Mouse (Mus musculus) forebrain, postnatal 0 days (tissue): Measurements from ENCODE around the gene Mrpl24. TPM values are rescaled to one million over a fixed set of nuclear protein-coding genes. Genes with fewer than 3 reads are reported as not detected.
A peak's percentile ranks its signal among the peaks of the same experiment; 100 is the strongest.

Experiments used
- ATAC-seq: fragments of 200-750 bp; cut with Nextera tagmentation; 2 replicates; pipeline ENCODE4 v1.8.0; 2017; ENCODE audit warnings: mild to moderate bottlenecking, moderate library complexity
- DNase-seq: peaks from one replicate; pipeline ENCODE4 v3.0.0-alpha.2; 2015
- H3K27ac ChIP-seq: fragments of 300-500 bp; sonication (generic); 2 replicates; pipeline ENCODE4 v1.5.1; 2014; ENCODE audit warnings: low read depth, mild to moderate bottlenecking, antibody characterized with exemption, low read length, moderate library complexity, mixed read lengths
- H3K27me3 ChIP-seq: fragments of 300-500 bp; sonication (generic); 2 replicates; pipeline ENCODE4 v1.6.1; 2014; ENCODE audit warnings: mild to moderate bottlenecking, low read length, mixed read lengths; ENCODE audit not compliant: insufficient read depth
- H3K36me3 ChIP-seq: fragments of 300-500 bp; sonication (generic); 2 replicates; pipeline ENCODE4 v1.6.1; 2014; ENCODE audit warnings: mild to moderate bottlenecking, moderate library complexity; ENCODE audit not compliant: insufficient read depth
- H3K4me1 ChIP-seq: fragments of 300-500 bp; sonication (generic); 2 replicates; pipeline ENCODE4 v1.6.1; 2014; ENCODE audit warnings: antibody characterized with exemption; ENCODE audit not compliant: insufficient read depth
- H3K4me2 ChIP-seq: fragments of 300-500 bp; sonication (generic); 2 replicates; pipeline ENCODE4 v1.6.1; 2014; ENCODE audit warnings: low read depth, mild to moderate bottlenecking, moderate library complexity
- H3K4me3 ChIP-seq: fragments of 300-500 bp; sonication (generic); 2 replicates; pipeline ENCODE4 v1.5.1; 2014; ENCODE audit warnings: low read depth, low read length, mixed read lengths
- H3K9ac ChIP-seq: fragments of 300-500 bp; sonication (generic); 2 replicates; pipeline ENCODE4 v1.6.1; 2014; ENCODE audit warnings: mild to moderate bottlenecking
- H3K9me3 ChIP-seq: fragments of 300-500 bp; sonication (generic); 2 replicates; pipeline ENCODE4 v1.6.1; 2016; ENCODE audit warnings: low read length
- CTCF ChIP-seq: sonication (generic); IDR thresholded peaks from 2 replicates; pipeline ENCODE4 v1.5.1; 2016; ENCODE audit warnings: antibody characterized with exemption, control low read depth, low read depth
- WGBS: fragments of 180-500 bp; shearing (Covaris S2); extraction: QIAGEN DNeasy Blood & Tissue Kit; methylation state at CpG from one replicate; pipeline ENCODE4 v1.1.7; 2014; 5-methylcytosine and 5-hydroxymethylcytosine counted together
- polyA plus RNA-seq: library from polyadenylated mRNA; unstranded; fragments of >200 nt; fragmentation: Nextera tagmentation; extraction: Ambion mirVana; gene quantifications from 2 replicates; pipeline ENCODE4 v1.2.1, GENCODE M21; 2015
- total RNA-seq: library from RNA; depleted of rRNA; stranded (reverse); fragments of >200 nt; gene quantifications from 2 replicates; pipeline ENCODE4 v1.2.3, GENCODE M21; 2014

The Mrpl24 gene
- total and polyA plus RNA-seq, 2 experiments from 2014 or later, result 43.4 to 47.0 TPM

DNA sequence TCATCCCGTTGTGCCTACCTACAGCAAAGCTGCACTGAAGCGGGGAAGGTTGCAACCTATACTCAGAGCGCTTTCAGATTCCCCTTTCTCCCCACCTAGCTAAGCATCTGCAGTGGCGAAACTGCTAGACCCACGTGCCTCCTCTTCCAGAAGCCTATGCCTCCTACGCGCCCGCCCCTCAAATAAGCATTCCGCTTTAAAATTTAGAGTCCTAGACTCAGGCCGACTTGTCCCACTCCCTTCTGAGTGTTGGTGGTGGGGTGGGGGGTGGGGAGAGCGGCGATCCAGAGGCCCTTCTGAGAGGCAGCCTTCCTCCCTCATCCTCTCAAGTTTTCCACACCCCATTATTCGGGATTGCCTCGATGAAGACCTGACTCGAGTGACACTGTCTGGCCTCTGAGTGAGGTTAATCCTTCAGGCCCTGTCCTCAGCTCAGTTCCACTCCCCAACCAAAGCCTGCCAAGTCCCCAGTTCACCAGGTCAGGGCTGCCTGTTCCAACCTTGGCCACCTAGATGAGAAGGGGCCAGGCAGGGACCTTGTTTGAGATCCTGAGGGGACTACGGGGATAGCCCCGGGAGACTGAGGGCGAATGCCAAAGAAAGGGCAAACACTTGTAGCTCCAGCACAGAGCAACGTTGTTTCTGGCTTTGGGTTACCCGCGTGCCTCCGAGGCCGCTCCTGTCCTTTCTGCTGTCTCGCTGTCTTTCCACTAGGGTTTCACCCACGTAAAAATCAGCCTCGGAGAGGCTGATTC lies 27.9 kb downstream of the Mrpl24 start:
- peaks cover 7% of the 10 kb centered on the region; the same call in 1 of the 2 replicates for H3K27me3 ChIP-seq
- no peak for TF ChIP-seq CTCF
- H3K4me2 ChIP-seq, result peak overlapping the region; percentile 58
- WGBS, result 13% methylated on average over 26 of the region's 26 CpGs
- H3K4me1 ChIP-seq, result peaks cover 4% of the 10 kb centered on the region; the same call in 1 of the 2 replicates
- DNase-seq (no peak), ATAC-seq (peak; percentile 35; the same call in 1 of the 2 replicates)
- no peak overlapping the region for H3K27ac ChIP-seq
- peak overlapping the region; percentile 33 for H3K4me3 ChIP-seq
- 0 out of 2 replicates have a peak overlapping the region, but pooled peaks have one; percentile 28 for H3K9ac ChIP-seq
- H3K9me3 ChIP-seq, result no peaks in the 10 kb centered on the region
- peaks cover 4% of the 10 kb centered on the region for H3K36me3 ChIP-seq

DNA sequence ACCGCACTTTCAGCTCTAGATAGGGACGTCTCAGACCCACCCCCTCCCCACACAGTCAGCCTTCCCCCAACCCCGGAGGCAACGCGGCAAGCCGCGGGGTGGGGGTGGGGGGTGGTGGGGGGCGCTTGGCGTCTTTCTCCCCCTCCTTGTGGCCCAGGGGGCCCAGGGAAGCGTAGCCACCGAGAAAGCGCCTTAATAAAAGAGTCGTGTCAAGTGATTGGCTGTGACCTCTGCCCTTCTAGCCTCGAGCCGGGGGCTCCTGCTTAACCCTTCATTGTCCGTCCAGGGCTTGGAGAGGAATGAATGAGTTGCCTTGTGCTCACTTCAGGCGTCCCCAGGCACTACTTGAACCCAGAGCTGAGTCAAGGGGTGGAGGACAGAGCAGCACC lies 28.5 kb downstream of the Mrpl24 start:
- Histone ChIP-seq H3K9me3 (no peaks in the 10 kb centered on the region), H3K4me2 (peak overlapping the region; percentile 58), H3K27me3 (peaks cover 10% of the 10 kb centered on the region; the same call in 1 of the 2 replicates), H3K27ac (no peak overlapping the region), H3K9ac (peak overlapping the region; percentile 28; the same call in 1 of the 2 replicates), H3K4me3 (peak overlapping the region; percentile 33), H3K4me1 (peaks cover 4% of the 10 kb centered on the region; the same call in 1 of the 2 replicates), H3K36me3 (no peaks in the 10 kb centered on the region)
- TF ChIP-seq CTCF, result no peak
- no peak for ATAC-seq
- WGBS, result under 1% methylated on average over 16 of the region's 17 CpGs
- no peak for DNase-seq

DNA sequence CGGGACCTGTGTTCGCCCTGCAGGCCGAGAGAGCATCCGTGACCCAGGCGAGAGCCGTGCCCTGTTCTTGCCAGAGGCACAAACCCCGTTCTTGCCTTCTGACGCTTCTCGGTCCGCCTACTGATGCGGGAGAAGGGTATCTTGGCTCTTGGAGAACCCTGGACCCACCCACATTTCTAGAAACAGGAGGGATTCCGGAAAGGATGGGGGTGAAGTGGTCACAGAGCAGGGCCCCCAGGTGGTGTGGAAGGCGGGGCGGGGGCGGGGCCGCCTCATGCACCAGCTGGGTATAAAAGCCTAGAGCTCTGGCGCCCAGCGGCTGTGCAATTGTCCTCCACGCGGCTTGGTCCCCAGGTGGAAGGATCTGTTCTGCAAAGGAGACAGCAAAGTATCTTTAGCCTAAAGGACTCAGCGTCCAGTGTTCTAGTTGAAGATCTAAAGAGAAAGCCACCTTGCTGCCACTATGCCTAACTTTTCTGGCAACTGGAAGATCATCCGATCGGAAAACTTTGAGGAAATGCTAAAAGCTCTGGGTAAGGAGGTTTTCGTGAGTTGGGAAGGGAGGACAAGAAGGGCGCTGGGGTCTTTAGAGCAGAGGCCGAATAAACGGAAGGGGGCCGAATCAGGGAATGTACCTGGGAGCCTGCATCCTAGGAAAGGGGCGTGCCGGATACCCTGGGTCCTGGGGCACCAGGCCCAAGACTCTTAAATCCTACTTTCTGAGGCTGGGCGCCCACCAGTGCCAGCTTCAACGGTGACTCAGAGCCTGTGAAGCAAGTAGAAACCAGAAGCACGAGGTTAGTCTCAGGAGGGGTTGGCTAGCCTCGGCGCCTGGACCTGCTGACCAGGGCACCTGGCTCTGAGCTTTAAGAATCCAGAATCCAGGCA lies 29.3 kb downstream of the Mrpl24 start, which contains the start of gene Crabp2:
Gene Crabp2 (plus strand): TSS at position 289 of the 888 bp plus-strand sequence.
- peak within 1 kb of the TSS; percentile 28; the same call in 1 of the 2 replicates for H3K9ac ChIP-seq
- TF ChIP-seq CTCF, result no peak
- ATAC-seq (no peak), DNase-seq (no peak)
- H3K36me3 ChIP-seq, result no peaks in the 10 kb centered on the region
- peak within 1 kb of the TSS; percentile 58 for H3K4me2 ChIP-seq
- H3K4me3 ChIP-seq, result peak within 1 kb of the TSS; percentile 33
- peaks cover 4% of the 10 kb centered on the region; the same call in 1 of the 2 replicates for H3K4me1 ChIP-seq
- H3K27ac ChIP-seq, result no peak within 1 kb of the TSS
- no peaks in the 10 kb centered on the region for H3K9me3 ChIP-seq
- H3K27me3 ChIP-seq, result peaks cover 10% of the 10 kb centered on the region; the same call in 1 of the 2 replicates
- WGBS, result 5% methylated on average over 34 of the region's 35 CpGs

GRCm38 (mm10) chr3:87949266-87949954 lies 30.1 kb downstream of the Mrpl24 start:
- no peaks in the 10 kb centered on the region for H3K36me3 ChIP-seq
- H3K4me1 ChIP-seq, result peaks cover 4% of the 10 kb centered on the region; the same call in 1 of the 2 replicates
- H3K27me3 ChIP-seq, result peaks cover 10% of the 10 kb centered on the region; the same call in 1 of the 2 replicates
- H3K27ac ChIP-seq, result no peak overlapping the region
- TF ChIP-seq CTCF, result no peak
- H3K4me3 ChIP-seq, result no peak overlapping the region
- no peak for ATAC-seq
- no peak overlapping the region for H3K9ac ChIP-seq
- no peak overlapping the region for H3K4me2 ChIP-seq
- 18% methylated on average over 16 of the region's 16 CpGs for WGBS
- H3K9me3 ChIP-seq, result no peaks in the 10 kb centered on the region
- DNase-seq, result no peak

- H3K9me3 ChIP-seq, result no peaks in the 10 kb centered on the region
- no peak for TF ChIP-seq CTCF
- DNase-seq, result no peak
- 0 out of 2 replicates have a peak overlapping the region, but pooled peaks have one; percentile 6 for H3K9ac ChIP-seq
- no peaks in the 10 kb centered on the region for H3K36me3 ChIP-seq
- 20% methylated on average over 13 of the region's 13 CpGs for WGBS
- H3K27me3 ChIP-seq, result peaks cover 10% of the 10 kb centered on the region; the same call in 1 of the 2 replicates
- H3K4me3 ChIP-seq, result no peak overlapping the region
- H3K27ac ChIP-seq, result no peak overlapping the region
- H3K4me1 ChIP-seq, result peaks cover 4% of the 10 kb centered on the region; the same call in 1 of the 2 replicates
- H3K4me2 ChIP-seq, result no peak overlapping the region
- ATAC-seq, result 0 out of 2 replicates have a peak, but pooled peaks have one; percentile 20
Measured at GRCm38 (mm10) chr3:87949955-87950515, 30.7 kb downstream of the Mrpl24 start.

DNA sequence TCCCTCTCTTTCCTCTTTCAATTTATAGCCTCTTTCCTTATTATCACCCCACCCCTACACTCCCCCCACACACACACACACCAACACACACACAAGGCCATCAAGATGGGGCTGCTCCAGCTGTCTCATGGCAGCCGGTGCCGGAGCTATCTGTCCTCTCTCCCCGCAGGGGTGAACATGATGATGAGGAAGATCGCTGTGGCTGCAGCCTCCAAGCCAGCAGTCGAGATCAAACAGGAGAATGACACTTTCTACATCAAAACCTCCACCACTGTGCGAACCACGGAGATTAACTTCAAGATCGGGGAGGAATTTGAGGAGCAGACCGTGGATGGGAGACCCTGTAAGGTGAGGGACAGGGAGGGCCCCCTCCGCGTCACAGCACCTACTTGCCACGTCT lies 32.6 kb downstream of the Mrpl24 start:
- Histone ChIP-seq H3K4me3 (no peak overlapping the region), H3K36me3 (no peaks in the 10 kb centered on the region), H3K9me3 (no peaks in the 10 kb centered on the region), H3K27ac (no peak overlapping the region), H3K4me2 (no peak overlapping the region), H3K27me3 (peaks cover 10% of the 10 kb centered on the region; the same call in 1 of the 2 replicates), H3K4me1 (peaks cover 4% of the 10 kb centered on the region; the same call in 1 of the 2 replicates), H3K9ac (no peak overlapping the region)
- DNase-seq (no peak), ATAC-seq (no peak)
- TF ChIP-seq CTCF, result no peak
- 36% methylated on average over 12 of the region's 12 CpGs for WGBS
